17 mouse cellular contexts compared by ENCODE assay signal in the genomic region with DNA sequence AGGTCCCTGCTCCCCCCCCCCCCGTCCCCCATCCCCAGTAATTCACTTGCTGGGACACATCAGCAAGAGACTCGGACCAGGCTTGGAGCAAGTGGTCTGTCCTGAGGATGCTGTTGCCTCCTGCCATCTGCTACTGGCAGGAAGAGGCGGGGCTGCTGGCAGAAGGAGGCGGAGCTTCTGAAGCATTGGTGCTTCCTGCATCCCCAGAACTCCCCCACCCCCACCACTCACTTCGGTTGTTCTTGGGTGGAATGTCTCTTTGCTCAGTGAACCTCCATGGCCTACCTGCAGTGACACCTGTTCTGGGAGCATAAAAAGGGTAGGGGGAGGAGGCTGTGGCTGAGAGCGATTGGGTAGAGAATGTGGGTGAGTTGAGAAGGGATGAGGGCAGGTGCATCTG. TPM values are rescaled to one million over a fixed set of nuclear protein-coding genes. Genes with fewer than 3 reads are reported as not detected.
DNase-seq lines count a peak whose midpoint lies in the region; TF ChIP-seq lines count a peak whose summit lies in the region.
"Had no signal": no experiment of that assay in that cellular context is flagged by ENCODE, and none has a peak within 500 bp of the region (broad histone marks: within the 10 kb centered on the region; RNA-seq: fewer than 3 reads in every experiment).

No protein-coding gene starts in this region.

- H3K36me3 ChIP-seq in kidney, adult 2 months (ENCODE audit: control insufficient read depth, insufficient read depth, low read length), result no peaks in the 10 kb centered on the region
- H3K36me3 ChIP-seq: heart, embryonic 10.5 days; intestine, embryonic 15.5 days; limb, embryonic 12.5 days; liver, embryonic 15.5 days had no signal

- TF ChIP-seq CTCF in cerebellum, adult 2 months (IDR thresholded peaks at IDR 0.05; ENCODE audit: borderline replicate concordance, insufficient read depth, low read depth, low read length), result no peak
- no peak for TF ChIP-seq CTCF in kidney, adult 2 months (conservative IDR thresholded peaks at IDR 0.05; ENCODE audit: insufficient read depth, insufficient read length, low read depth, low read length)

- peaks cover 42% of the 10 kb centered on the region for H3K4me1 ChIP-seq in cerebellum, adult 2 months (ENCODE audit: control insufficient read depth, insufficient read depth, low read length)
- peaks cover 11% of the 10 kb centered on the region; the same call in 1 of the 2 replicates for H3K4me1 ChIP-seq in kidney, adult 2 months (ENCODE audit: control insufficient read depth, insufficient read depth, low read length)
- H3K4me1 ChIP-seq: liver, embryonic 15.5 days had no signal

- H3K27me3 ChIP-seq in cerebellum, adult 2 months (ENCODE audit: control insufficient read depth, insufficient read depth, low read length), result no peaks in the 10 kb centered on the region
- no peaks in the 10 kb centered on the region for H3K27me3 ChIP-seq in kidney, adult 2 months (replicated peaks; ENCODE audit: control insufficient read depth, insufficient read depth, low read length)
- H3K27me3 ChIP-seq: intestine, embryonic 15.5 days; liver, embryonic 15.5 days; midbrain, embryonic 13.5 days had no signal

- TF ChIP-seq POLR2A in cerebellum, adult 2 months (IDR thresholded peaks at IDR 0.05; ENCODE audit: borderline replicate concordance, insufficient read depth, low read length), result no peak
- no peak for TF ChIP-seq POLR2A in kidney, adult 2 months (IDR thresholded peaks at IDR 0.05; ENCODE audit: low read depth, low read length)

- no peak overlapping the region for H3K4me3 ChIP-seq in cerebellum, adult 2 months (replicated peaks; ENCODE audit: insufficient read depth, low read depth, low read length)
- H3K4me3 ChIP-seq in kidney, adult 2 months (ENCODE audit: insufficient read depth, low read depth, low read length), result no peak overlapping the region
- H3K4me3 ChIP-seq: erythroblast, embryonic 14.5 days; heart, embryonic 10.5 days; intestine, embryonic 15.5 days; limb, embryonic 12.5 days; liver, embryonic 15.5 days; midbrain, embryonic 13.5 days had no signal

- DNase-seq in cerebellum, adult 2 months, result peak in 1 of 2 experiments; percentile 38
- no peak for DNase-seq in cerebellum, postnatal 36 days
- DNase-seq in kidney, postnatal 10 days, result peak; percentile 18
- DNase-seq in kidney, adult 2 months, result no peak
- DNase-seq in thymus, postnatal 0 days (ENCODE audit: low spot score), result peak; percentile 28
- DNase-seq in thymus, adult 18-20 months, result no peak
- DNase-seq in thymus, postnatal 36 days, result peak; percentile 20 to 47
- no peak for DNase-seq in frontal cortex, postnatal 10 days (ENCODE audit: low spot score in 2 of 2)
- DNase-seq: gastrocnemius, postnatal 25 days; heart, postnatal 14 days; lung, postnatal 36 days had no signal

- H3K27ac ChIP-seq in cerebellum, adult 2 months (ENCODE audit: insufficient read depth, low read length), result peak overlapping the region; percentile 70
- H3K27ac ChIP-seq in kidney, adult 2 months (ENCODE audit: insufficient read depth, low read depth, low read length), result no peak overlapping the region
- H3K27ac ChIP-seq: heart, embryonic 10.5 days; intestine, embryonic 15.5 days; limb, embryonic 12.5 days; midbrain, embryonic 13.5 days had no signal

- WGBS in cerebellum, adult 2 months, result 38% methylated on average over 6 of the region's 6 CpGs
- WGBS in kidney, adult 2 months, result 69% methylated on average over 6 of the region's 6 CpGs

RNA-seq across cellular contexts. Expression of gene Rgs8, which starts 27.5 kb away (rescaled TPM):
- 371 and 430 TPM in 2 replicates for polyA plus RNA-seq in cerebellum, adult 2 months (2012; rRNA removed)
- 0.02 and 0.03 TPM in 2 replicates for polyA plus RNA-seq in kidney, adult 2 months (2012; rRNA removed)
- polyA plus RNA-seq in thymus, postnatal 0 days (2015; fragmentation: Nextera tagmentation; extraction: Ambion mirVana), result 0.14 and 0.35 TPM in 2 replicates
- polyA plus RNA-seq: erythroblast, embryonic 14.5 days had no signal

RNA-seq across cellular contexts. Expression of gene Rgs16, which starts 59.8 kb away (rescaled TPM):
- 12.2 and 12.7 TPM in 2 replicates for polyA plus RNA-seq in cerebellum, adult 2 months (2012; rRNA removed)
- 0.45 and 0.61 TPM in 2 replicates for polyA plus RNA-seq in kidney, adult 2 months (2012; rRNA removed)
- polyA plus RNA-seq in thymus, postnatal 0 days (2015; fragmentation: Nextera tagmentation; extraction: Ambion mirVana), result 4.1 and 4.3 TPM in 2 replicates
- polyA plus RNA-seq: erythroblast, embryonic 14.5 days had no signal

Comparison
In these comparisons a context has a peak if more than half of its experiments do, and no peak if none do; other contexts are left out.
1. DNase-seq: peak in kidney, postnatal 10 days (single experiment), thymus, postnatal 0 days (single experiment) and thymus, postnatal 36 days (2 of 2); none in cerebellum, postnatal 36 days (0 of 2), kidney, adult 2 months (single experiment), thymus, adult 18-20 months (0 of 2) and frontal cortex, postnatal 10 days (0 of 2).
2. RNA of gene Rgs8, which starts 27.5 kb away (polyA plus RNA-seq): 371 to 430 TPM in cerebellum, adult 2 months; 0.14 to 0.35 TPM in thymus, postnatal 0 days and 0.02 to 0.03 TPM in kidney, adult 2 months; every median in the first group is over 100 times any median in the second.